Mouse (Mus musculus): ENCODE measurements at regions not wholly inside any gene's neighbourhood (a gene's known extent, or its start where the extent isn't known, plus 50 kb on each side); places are given as distances from the start of the nearest gene placed in this dataset.

DNA sequence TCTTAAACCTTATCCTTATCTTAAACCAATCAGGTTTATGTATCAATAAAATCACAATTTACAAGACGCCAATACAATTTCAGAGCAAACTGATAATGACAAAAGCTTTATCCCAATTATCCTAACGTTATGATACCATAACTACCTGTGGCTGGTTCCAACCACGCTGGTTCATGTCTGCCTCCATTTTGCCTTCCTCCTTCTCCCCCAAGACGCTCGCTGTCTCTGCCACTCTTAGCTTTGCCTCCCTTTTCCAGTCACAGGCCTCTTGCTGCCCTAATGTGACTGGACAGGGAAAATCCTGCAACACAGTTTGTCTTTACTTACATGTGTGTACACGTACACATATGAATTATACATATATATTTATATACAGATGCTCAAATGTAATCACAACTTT lies 101.3 kb upstream of the Cpm start:
- DNase-seq (ENCODE audit: low spot score in 2 of 2), result no peak

DNA sequence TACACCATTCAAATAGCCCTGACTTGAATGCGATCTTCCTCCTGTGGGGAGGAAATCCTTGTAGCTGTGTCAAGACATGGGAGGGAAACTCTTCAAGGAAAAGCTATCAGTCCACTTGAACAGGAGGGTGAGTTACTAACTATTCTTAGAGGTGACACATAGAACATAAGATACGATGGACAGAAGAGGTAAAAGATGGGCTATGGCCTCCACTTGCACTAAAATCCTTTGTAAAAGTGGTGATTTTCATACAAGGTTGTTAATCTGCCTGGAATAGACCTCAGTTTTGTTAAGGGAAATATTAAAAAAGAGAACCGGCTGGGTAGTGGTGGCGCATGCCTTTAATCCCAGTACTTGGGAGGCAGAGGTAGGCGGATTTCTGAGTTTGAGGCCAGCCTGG lies 102.1 kb upstream of the Cpm start:
- no peak for DNase-seq (ENCODE audit: low spot score in 2 of 2)

DNA sequence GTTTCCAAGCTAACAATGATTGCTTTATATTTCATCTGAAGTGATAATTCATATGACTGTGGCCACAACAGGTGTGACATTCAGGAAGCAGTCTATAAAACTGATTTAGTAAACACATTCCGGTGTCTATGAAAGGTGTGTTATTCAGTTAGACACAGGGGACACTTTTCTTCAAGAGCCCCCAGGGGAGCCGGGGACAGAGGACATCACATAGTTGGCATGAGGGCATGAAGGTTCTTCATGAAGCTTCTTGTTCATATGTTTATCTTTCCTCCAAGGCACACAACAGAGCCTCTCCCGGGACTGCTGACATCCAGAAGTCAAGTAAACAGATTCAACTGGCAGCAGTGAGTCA lies 102.5 kb upstream of the Cpm start:
- DNase-seq (ENCODE audit: low spot score in 2 of 2), result no peak

DNA sequence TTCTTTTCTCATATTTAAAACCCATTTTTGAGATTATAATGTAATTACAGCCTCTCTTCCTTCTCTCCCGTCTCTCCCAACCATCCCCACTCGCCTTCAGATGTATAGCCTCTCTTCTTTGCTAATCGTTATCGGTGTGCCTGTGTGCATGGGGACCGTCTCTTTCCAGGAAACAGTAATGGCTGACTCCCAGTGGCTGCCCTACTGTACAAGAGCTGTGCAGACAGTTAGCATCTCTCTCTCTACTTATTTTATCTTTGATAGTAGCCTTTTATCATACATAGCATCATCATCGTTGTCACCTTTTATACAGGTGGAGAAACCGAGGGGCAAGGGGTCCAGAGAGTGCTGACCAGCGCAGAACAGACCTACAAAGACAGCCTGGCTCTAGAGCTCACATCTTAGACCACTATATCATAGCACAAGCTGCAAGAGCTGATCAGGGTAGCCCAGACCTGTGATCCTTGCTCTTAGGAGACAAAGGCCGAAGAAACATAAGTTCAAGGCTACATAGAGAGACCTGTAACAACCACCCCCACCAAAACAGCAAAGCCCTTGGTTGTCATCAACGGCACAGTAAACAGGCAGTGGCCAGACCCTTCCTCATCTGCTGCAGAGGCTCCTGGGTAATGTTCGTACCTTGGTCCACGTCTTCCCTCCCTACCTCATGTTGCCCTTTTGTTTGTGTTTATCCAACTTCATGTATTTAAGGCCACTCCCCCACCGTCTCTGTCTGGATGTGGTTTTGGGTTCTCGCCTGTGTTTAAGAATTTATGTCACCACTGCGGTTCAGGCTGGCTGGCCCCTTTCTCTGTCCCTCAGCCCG lies 103.1 kb upstream of the Cpm start:
- DNase-seq (ENCODE audit: low spot score in 2 of 2), result no peak

DNA sequence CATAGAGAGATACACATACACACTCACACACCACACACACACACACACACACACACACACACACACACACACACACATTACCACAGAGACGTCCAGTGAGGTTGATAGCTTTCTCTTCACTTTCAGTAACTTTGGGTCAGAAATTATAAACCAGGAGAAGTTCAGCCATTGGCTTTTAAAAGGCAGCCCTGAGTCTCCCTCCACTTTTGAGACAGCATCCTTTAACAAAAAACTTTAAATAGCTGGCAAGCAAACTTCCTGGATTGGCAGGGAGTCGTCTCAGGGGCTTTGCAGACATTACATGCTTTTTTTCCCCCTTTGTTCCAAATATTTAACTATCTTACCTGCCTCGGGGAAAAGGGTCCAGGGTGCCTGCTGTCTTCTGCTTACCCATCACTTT lies 103.7 kb upstream of the Cpm start:
- DNase-seq (ENCODE audit: low spot score in 2 of 2), result no peak

DNA sequence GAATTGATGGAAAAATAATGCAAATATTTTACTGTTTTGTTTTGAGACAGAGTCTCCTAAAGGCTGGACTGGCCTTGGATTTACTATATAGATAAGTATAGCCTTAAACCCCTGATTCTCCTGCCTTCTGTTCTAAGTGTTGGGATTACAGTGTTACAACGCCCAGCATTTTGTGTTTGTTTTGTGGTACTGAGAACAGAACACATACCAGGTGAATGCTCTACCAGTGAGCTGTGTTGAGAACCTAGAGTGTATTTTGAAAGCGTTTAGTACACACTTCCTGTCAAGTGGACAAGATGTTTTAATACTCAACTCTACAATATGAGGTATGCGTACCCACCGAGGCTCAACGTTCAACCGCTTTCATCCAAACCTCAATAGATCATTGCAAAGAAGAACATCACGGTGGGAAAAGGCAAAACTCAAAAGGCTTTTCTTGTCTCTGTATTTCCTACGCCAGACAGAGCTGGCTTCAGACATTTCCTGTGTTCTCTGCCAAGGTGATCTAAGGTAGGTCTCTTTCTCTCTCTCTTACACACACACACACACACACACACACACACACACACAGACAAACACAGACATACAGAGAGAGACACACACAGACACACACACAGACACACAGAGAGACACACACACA lies 104.3 kb upstream of the Cpm start:
- DNase-seq (ENCODE audit: low spot score in 2 of 2), result no peak

DNA sequence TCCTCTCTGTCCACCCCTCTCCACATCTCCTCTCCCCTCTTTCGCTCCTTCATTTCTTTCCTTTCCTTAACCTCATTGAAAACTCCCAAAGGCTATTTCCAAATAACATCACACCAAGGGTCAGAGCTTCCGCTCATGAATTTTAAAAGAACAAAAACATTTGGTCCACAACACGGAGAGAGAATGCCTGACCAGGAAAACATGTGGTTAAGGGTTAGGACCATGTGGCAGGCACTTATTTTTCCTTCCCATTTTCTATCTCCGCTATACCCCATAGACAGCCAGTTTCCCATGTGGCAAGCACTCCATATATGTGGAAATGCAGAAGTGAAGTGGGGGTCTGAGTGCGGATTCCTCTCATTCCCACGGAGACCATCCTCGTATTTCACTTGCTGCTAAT lies 105.2 kb upstream of the Cpm start:
- no peak for DNase-seq (ENCODE audit: low spot score in 2 of 2)

DNA sequence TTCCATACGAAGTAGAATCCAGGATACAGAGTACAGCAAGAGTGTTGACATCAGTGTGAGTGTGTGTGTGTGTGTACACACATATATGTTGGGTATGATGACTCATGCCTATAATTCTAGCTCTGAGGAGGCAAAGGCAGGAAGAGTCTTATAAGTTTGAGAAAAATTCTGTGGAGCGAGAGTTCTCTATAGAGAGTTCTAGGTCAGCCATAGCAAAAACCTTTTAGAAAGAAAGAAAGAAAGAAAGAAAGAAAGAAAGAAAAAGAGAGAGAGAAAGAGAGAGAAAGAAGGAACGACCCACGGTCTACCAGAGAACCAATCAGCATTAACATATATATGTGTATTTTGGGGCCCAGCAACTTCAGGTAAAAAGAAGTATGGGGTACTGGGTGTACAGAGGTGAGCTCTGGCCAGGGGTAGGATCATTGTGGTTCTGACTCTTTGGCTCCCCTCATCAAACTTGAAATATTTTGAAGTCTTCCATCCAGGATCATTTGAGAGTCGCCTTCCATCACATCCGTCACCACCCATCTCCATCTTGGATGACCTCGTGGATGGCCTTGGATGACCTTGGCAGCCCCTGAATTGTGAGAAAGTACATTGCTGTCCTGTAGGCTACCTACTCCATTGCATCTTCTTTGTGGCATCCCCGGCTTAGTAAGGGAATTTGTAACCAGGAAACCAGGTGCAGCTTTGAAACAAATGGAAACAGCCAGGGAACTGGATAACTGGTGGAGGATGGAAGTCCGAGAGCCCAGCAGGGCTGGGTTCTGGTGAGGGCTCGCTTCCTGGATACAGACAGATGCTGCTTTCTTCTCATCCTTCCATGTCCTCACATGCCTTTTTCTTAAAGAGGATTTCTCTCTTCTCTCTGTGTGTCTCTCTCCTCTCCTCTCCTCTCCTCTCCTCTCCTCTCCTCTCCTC lies 106.1 kb upstream of the Cpm start:
- no peak for DNase-seq (ENCODE audit: low spot score in 2 of 2)

DNA sequence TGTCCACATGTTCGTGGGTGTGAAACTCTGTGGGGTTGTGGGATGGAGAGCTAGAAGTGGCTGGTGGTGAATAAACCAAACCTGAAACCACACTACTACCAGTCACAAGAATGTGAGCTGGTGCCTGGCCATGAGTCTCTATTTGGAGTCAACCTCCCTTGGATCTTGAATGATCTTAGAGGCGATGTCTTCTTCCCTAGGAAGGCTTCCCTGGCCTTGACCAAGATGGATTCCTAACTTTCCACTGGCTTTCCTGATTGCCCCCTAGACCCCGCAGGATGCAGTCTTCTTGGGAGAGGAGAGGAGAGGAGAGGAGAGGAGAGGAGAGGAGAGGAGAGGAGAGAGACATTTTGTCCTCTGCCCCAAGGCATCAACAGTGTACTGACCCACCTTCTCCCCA lies 106.9 kb upstream of the Cpm start:
- no peak for DNase-seq (ENCODE audit: low spot score in 2 of 2)

DNA sequence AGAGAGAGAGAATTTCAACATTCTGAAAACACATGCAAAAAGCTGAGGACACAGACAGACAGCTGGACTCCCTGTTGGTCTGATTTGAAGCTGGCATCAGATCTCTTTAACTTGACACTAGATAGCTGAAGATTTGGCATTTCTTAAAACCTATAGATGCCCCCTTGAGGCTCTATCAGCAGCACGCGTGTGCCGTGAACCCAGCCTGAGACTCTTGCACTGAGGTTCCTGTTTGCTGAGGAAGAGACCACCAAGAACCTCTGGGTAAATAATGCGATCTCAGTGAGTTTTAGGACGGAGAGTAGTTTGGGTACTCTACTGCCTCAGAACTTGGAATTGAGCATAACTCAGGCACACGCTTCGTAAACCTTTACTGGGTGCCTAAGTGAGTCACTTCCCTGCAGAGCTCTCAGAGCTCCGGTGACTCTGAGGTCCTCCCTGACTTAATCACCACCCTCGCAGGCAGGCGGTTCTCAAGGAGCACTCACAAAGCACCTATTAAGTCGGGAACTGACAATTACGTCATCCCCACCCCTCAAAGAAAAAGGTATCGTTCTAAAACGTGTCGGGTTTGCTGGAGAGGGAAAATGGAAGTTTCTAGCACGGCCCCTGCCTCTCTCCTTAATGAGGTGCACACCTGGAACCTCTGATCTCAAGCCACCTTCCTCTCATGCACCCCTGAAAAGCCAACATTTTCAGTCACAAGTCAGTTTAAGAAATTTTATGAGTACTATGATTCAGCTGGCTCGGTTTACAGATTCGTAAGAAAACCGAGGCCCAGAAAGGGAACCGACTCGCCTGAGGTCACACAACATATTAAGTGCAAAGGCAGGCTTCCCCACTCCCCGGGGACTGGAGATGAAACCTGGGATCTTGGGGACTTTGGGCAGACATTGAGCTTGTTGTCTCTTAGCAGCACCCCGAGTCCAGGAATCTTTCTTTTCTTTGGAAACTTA lies 107.7 kb upstream of the Cpm start:
- no peak for DNase-seq (ENCODE audit: low spot score in 2 of 2)

DNA sequence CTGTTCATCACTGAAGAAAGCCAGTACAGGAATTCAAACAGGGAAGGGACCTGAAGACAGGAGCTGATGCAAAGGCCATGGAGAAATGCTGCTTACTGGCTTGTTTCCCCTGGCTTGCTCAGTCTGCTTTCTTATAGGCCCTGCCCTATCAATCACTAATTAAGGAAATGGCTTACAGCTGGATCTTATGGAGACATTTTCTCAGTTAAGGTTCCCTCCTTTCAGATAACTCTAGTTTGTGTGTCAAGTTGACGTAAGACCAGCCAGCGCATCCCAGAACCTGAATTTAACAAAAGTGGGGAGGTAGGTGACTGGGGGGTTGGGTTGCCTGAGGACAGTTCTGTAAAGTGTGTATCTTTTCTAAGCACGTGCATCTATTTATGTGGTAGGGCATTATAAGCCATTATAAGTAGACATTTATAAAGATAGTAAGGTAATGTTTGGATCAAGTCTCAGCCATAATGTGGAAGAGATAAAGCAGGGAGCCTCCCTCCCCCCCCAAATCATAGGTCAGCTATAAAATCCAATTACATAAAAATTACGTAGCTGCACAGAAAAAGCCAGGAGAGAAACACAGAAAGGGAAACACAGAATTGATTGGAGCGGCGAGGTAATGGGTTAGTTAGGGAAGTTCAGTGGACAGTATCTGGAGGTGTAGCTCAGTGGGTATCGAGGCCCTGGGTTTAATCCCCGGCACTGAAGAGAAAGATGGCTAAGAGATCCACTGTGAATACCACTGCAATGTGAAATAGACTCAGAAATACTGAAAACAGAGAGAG lies 108.6 kb upstream of the Cpm start:
- DNase-seq (ENCODE audit: low spot score in 2 of 2), result no peak

DNA sequence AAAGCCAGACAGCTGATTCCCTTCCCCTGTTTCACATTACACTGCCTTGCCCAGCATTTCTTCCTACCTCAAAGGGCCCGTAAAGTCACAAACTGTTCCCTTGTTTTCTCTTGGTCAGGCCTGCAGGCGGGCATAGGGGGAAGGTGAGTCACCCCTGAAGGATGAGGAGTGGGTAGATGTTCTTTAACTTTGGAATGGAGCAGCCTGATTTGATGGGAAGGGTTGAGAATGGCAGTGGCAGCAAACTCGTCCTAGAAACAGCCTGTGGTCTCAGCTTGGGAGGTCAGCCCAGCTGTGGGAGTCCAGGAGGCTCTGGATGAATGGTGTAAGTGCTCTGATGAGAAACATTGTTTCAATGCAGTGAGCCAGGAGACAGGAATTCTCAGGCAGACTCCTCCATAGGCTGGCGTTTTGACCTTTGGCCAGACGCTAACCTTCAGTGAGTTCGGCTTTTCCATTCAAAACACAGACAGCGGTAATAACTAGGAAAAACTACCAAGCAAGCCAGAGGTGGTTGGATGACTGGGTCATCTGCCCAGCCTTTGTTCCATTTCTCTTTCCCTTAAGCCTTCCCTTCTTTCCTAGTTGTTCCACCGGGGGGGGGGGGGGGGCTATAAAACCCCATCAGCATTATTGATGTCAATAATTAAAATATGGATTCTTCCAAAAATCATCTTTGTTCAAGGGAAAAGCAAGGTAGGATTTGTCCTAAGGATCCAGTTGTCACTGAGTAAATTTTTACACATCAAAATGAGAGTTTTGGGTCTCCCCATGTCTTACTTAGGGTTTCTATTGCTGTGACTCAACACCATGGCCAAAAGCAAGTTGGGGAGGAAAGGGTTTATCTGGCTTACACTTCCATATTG lies 109.4 kb upstream of the Cpm start:
- no peak for DNase-seq (ENCODE audit: low spot score in 2 of 2)

DNA sequence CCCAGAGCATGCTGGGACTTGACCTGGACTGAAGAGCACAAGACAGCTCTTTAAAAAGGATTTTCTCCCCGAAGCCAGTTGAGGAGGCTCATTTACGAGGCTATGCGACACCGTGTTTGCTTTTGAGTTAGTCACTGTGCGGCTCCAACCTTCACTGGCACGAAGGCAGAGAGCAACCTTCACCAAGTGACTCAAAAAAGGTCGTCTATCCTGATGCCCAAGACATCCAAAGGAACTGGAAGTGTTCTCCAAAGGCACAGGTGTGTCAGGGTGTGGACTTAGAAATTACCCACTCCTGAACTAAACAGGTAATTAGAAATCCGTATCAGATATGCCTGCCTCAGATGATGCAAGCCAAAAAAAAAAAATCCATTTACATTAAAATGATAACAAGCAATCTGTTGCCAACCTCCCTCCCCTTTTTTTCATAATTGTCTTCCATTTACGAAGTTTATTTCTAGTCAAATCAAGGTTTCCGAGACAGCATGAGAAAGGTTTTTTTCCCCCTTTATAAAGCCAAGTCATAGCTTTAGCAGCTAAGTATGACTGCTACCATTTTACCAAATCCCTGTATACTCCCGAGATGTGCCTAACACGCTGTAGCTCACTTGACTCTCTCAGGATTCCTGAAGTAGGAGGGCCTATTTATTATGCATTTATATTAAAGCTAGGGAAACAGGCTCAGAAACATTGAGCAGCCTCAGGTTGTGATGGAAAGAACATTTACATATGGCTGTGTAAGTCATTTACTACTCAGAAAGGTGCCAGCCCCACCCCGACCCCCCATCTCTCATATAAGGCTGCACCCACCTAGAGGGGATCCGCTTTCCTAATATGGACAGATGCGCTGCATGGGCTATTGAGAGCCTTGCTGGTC lies 110.3 kb upstream of the Cpm start:
- no peak for DNase-seq (ENCODE audit: low spot score in 2 of 2)

DNA sequence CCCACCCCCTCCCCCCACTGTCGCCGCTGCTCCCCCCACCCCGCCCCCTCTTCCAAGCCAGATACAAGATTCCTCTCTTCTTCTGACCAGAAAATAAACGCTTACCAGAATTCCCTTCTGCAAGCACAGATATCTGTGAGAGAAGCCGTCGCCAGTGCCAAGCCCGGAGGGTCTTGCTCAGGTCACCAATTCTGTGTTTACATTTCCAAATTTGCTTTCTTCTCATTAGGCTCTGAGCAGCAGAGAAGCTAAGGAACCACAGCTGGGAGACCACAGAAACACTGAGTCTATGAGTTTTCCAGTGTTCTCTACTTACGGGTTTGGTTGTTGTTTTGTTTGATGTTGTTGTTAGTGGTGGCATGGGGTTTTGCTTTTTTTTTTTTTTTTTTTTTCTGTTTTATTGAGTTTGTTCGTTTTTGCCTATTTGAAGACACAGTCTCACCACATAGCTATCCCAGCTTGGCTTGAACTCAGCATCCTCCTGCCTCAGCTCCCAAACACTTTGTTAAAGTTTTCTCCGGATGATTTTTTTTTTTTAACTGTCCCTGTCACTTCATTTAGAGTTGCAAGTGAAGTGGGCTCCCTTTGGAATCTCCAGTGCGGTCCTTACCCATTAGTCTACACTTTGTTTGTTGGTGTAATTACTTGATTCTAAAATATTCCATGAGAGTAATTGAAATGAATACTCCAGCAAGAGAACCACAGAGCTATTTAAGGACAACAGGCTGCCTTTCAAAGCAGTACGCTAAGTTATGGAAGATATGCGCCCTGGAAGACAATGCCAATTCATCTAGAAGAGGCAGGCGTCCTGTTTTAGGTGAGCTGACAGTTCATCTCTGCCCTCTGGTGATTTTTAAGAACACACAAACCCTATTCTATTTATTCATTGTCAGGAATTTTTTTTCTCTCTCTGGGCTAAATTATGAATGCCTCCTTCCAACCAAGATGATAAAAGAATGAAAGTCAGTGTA lies 111.2 kb upstream of the Cpm start:
- no peak for DNase-seq (ENCODE audit: low spot score in 2 of 2)

DNA sequence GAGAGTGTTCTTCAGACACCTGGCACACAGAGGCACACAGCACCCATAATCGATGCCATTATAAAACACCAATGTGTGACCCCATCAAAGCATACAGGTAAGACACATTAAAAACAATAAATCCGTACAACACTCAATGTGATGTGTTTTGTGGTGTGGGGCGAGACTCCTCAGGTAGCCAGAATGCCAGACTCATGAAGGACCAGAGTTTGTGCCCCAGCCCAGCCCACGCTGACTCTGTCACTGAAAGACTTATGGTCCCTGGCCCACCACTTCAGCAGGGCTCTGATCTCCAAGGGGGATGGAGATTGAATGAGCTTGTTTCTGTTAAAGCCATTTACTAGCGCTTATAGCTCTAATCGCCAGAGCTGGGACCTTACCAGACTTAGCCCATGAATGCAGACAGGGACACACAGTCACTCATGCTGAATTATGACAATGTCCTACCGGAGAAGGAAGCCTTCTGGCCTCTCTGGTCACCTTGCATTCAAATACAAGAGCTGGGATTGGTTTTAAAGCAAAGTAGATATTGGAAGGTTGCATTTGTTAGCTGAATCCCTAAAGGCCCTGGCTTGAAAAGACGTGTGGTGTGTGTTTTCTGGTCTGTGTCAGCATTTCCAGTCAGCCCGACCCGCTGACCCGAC lies 112.1 kb upstream of the Cpm start:
- no peak for DNase-seq (ENCODE audit: low spot score in 2 of 2)

DNA sequence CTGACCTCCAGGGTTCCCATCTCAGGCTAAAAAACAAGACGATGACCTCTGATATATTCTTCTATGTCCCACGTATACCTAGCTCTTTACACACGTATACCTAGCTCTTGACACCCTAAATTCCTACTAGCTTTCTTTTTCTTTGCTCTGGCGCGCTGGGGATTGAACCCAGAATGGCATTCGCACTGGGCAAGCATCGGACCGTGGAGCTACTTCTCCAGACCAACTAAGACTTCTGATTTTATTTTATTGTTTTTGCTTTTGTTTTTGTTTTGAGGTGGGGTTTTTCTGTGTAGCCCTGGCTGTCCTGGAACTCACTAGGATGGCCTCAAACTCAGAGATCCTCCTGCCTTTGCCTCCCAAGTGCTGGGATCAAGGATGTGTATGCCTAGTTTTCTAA lies 112.8 kb upstream of the Cpm start:
- no peak for DNase-seq (ENCODE audit: low spot score in 2 of 2)

Measured in natural killer cell, adult 2 months (primary cell).